Mouse (Mus musculus) thymus, adult 2 months (tissue): ENCODE measurements around the gene Hip1.

Experiments
- CTCF ChIP-seq: fragments of 200-500 bp; IDR thresholded peaks from 2 replicates; pipeline ENCODE4 v1.5.1; 2012; ENCODE audit warnings: mild to moderate bottlenecking, control low read depth, low read length, moderate library complexity, borderline replicate concordance; ENCODE audit not compliant: control insufficient read depth, poor library complexity, insufficient read depth; ENCODE audit errors: extremely low read depth
- POLR2A ChIP-seq: fragments of 200-500 bp; IDR thresholded peaks from 2 replicates; pipeline ENCODE4 v1.6.1; 2012; ENCODE audit warnings: mild to moderate bottlenecking, low read length, control low read depth, moderate library complexity; ENCODE audit not compliant: control insufficient read depth, poor library complexity, insufficient read depth; ENCODE audit errors: extremely low read depth

- no peak for TF ChIP-seq CTCF
- no peak for TF ChIP-seq POLR2A
These were observed 72.5 kb downstream of the Hip1 start for GRCm38 (mm10) chr5:135472405-135472804.
